Mouse (Mus musculus): ENCODE measurements around the gene Cadm2.

The Cadm2 gene

GRCm38 (mm10) chr16:67620826-67621505 lies at the start of gene Cadm2:
Cadm2 (minus strand) TSS chr16:67620908.
- peak; percentile 83 for DNase-seq (ENCODE audit: low spot score)

- DNase-seq (ENCODE audit: low spot score) = no peak
These were observed 26.2 kb upstream of the Cadm2 start for GRCm38 (mm10) chr16:67646930-67647329.

- no peak for DNase-seq (ENCODE audit: low spot score)
These were observed 22.9 kb upstream of the Cadm2 start for GRCm38 (mm10) chr16:67643651-67644050.

DNA sequence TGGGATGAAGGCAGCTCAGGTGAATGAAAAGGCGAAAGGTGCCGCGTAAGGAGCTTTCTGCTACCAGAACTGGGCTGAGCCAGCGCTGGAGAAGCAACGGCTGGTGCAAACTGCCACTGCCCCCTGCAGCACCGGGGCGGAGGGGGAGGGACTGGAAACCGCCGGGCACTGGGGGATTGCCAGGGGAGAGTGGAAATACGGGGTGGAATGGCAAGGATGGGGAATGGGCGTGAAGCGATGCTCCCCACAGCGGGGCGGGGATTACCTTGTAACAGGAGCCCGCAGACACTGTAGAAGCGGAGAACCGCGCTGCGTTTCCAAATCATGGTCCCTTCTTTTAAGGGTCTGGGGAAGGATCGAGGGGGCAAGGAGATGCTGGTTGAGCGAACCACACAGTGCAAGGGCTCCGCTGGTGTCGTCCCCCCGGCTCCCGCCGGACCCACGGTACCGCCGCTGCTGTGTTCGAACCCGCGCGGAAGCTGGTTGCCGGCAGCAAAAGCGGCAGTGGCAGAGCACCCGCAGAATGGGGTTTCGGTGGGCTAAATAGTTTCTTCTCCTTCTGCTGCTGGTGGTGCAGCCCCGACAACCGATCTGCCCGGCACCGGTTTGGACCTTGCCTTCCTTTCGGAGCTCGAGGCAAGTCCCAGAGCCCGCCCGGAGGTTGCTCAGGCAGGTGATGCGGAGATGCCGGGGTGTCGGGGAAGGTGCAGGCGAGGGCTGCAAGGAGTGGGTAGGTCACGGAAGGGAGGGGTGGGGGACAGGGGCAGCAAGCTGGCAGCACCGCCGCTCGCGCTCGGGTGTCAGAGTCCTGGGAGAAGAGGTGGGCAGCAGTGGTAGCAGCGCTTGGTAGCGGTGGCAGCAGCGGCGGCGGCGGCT lies 564 bp downstream of the Cadm2 start:
- DNase-seq (ENCODE audit: low spot score) = peak; percentile 6

GRCm38 (mm10) chr16:67619416-67619815 lies 1.3 kb downstream of the Cadm2 start:
- DNase-seq (ENCODE audit: low spot score) = no peak

GRCm38 (mm10) chr16:67618817-67619216 lies 1.9 kb downstream of the Cadm2 start:
- DNase-seq (ENCODE audit: low spot score) = no peak

- DNase-seq (ENCODE audit: low spot score) = no peak
These were observed 2.9 kb downstream of the Cadm2 start for GRCm38 (mm10) chr16:67617811-67618210.

DNA sequence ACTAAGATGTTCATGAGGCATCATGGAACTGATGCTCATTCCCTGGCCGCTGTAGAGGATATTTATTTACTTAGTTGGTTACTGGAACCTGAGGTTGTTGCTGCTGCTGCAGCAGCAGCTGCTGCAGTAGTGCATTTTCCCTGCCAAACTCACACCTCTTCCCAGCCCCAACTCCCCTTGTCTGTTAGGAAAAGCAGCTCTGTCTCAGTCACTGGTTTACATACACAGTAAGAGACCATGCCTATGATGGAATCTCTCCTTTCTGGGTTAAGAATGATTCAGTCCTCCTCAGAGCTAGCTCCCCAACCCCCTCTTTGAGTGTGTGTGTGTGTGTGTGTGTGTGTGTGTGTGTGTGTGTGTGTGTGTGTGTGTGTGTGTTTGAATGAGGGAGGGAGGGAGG lies 3.5 kb downstream of the Cadm2 start:
- no peak for DNase-seq (ENCODE audit: low spot score)

DNA sequence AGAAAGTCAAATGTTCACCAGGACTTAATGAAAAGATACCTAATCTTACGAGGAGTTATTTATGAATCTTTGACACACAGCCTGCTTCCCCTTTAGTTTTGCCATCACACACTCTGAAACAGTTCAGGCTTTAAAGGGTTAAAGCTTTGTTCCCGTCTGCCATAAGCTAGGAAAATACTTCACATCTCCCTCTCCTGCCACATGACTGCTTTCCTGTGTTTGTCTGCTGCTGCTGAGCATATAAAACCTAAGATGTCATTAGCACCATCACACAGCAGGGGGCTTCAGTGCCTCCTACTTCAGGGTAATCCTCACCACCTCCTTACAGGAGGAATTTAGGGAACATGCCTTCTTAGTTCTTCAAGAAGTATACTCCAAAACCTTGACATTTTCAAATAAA lies 6.8 kb downstream of the Cadm2 start:
- DNase-seq (ENCODE audit: low spot score) = no peak

DNA sequence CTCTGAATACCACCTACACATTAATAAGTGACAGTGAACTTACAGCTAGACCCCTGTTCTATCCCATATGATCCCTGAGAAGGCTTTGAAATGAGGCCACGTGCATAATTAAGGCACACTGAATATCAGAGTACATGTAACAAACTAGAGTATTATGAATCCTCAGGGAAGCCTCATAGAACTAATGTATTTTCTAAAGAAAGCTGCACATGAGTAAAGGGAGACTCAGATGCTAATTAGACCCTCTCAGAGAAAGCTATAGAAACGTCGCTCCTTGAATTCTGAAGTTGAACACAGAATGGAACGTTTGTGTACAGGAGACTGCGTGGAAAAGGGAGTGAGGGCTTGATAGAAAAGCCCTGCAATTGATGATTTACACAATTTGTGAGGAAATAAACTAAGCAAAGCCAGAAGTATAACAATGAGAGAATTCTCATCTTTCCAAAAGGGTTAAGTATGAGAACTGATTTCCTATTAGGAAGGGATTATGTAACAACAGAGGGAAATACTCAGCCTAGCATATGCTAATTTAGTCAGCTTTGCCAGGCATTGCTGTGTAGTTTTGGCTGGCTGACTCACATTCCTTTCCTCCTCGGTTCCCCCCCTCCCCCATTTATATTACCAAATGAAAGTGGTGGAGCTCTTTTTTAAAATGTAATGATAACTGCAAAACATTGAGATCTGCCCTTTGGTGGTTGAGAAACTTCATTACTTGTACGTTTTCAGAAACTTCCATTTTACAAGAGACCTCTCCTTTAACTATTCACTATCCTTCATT lies 9.6 kb downstream of the Cadm2 start:
- DNase-seq (ENCODE audit: low spot score) = no peak

- DNase-seq (ENCODE audit: low spot score) = no peak
These were observed 11.6 kb downstream of the Cadm2 start for GRCm38 (mm10) chr16:67609116-67609515.

GRCm38 (mm10) chr16:67608499-67608898 lies 12.2 kb downstream of the Cadm2 start:
- DNase-seq (ENCODE audit: low spot score) = no peak

DNA sequence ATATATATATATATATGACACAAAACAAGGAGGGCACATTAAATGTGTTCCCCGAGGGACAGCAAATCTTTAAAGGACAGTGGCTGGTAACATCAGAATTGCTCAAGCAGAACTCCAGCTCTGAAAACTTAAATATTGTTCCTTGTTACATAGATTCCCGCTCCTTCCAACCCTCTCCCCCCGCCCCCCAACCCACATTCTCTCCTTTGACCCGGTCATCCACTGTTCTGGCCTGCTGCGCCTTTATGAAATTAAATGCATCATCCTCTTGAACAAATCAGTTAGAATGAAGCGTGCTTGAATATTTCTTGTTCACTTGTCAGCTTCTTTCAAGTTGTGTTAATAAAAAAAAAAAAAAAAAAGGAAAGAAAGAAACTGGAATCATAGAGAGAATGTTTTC lies 15.0 kb downstream of the Cadm2 start:
- DNase-seq (ENCODE audit: low spot score) = no peak

GRCm38 (mm10) chr16:67599981-67600380 lies 20.7 kb downstream of the Cadm2 start:
- no peak for DNase-seq (ENCODE audit: low spot score)

- no peak for DNase-seq (ENCODE audit: low spot score)
These were observed 21.9 kb downstream of the Cadm2 start for GRCm38 (mm10) chr16:67598841-67599240.

DNA sequence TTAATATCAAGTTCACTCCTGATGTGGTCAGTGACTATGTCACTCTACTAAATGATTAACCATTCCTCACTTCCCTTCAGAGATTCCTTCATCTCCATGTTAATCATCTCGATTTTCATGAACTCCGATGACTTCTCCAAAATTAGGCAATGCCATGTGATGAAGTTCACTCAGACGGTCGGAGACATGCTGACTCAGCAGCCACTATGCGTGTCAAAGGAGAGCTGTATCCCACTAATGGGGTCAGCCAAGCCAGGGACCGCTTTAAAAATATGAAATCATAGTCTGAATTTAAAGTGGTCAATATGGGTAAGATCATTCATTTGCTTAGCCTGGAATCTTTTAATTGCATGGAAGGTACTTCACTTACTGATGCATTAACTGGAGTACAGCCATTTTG lies 29.7 kb downstream of the Cadm2 start:
- no peak for DNase-seq (ENCODE audit: low spot score)

DNA sequence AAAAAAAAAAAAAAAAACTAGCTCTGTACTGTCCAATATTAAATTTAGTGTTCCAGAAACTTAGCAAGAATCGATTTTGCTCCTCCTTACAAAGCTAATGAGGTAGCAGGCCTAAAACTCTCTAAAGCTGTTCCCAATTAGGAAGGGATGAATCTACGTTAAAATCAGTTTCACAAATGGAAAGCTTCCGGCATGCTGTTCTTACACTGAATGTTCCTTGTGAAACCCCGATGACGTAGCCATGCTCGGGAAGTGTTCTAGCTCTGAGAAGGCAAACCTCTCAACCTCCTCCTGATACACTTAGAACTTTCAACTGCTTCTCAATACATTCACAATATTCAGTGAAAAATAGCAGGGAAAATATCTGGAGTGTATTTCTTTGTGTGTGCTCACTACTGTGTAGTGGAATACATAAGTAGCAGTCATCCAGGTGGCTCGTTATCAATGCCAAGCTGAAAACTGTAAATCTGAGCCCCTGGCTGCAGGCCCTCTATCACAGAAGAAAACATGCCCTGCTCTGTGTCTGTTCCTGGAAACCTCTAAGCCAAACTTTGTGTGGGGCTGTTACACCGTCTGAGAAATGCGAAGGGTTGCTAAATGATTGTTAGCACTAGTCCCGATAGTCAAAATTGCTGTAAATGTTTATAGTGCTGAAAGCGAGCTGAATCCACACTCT lies 41.7 kb downstream of the Cadm2 start:
- DNase-seq (ENCODE audit: low spot score) = no peak

GRCm38 (mm10) chr16:67575557-67575956 lies 45.2 kb downstream of the Cadm2 start:
- no peak for DNase-seq (ENCODE audit: low spot score)

DNA sequence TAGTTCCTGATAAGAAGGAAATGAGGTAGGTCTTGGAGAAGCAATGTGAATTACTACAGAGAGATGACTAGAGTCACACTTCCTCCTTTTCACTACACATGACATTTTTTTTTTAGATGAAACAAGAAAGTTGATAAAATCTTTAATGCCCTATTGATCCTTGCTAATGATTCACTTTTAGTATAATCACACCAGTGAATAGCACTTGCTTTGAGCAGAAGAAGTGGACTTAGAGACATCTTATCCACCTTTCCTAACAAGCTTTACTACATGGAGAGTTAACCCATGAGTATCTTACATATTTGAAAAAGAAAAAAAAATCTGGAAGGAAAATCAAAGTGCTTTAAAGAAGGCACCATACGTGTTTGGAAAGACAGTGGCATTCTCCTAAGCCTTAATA lies 93.7 kb downstream of the Cadm2 start:
- no peak for DNase-seq (ENCODE audit: low spot score)

DNA sequence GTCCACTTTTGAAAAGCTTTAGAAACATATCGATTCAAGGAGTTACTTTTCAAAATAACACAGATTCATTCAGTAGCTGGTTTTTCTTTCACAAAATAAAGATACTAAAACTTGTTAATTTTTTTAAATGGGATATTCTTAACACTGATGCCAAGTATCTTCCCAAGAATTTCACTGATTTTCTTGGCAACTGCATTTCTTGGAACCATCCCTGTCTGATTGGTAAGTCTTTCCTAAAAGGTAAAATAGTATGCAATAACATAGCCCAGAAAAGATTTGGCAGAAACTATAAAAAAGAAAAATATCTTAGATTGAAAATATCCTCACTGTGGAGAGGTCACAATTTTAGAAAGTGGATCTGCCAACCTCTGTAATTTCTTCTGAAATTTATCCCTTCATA lies 95.8 kb downstream of the Cadm2 start:
- DNase-seq (ENCODE audit: low spot score) = no peak

GRCm38 (mm10) chr16:67518311-67518710 lies 102.4 kb downstream of the Cadm2 start:
- no peak for DNase-seq (ENCODE audit: low spot score)

DNA sequence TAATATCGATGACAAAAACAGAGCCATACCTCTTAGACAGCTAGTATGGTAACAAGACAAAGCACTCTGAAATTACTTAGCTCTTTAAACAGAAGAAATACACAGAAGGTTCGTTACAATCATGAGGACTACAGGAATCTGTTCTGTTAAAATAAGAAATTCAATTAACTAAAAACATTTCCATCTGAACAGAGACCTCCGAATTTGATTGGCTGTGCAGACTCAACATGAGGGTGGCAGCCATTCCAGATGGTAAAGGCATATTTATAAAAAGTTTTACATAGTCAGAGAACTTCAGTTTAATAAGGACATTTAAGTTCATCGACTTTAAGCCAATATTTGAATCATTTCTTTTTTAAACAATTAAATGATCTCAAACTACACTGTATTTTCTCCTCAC lies 105.2 kb downstream of the Cadm2 start:
- no peak for DNase-seq (ENCODE audit: low spot score)
